Mouse (Mus musculus) WW6 (cell line): ENCODE results near the gene Evi2.

Experiments
- DNase-seq: peaks from one replicate; pipeline ENCODE4 v3.0.0-alpha.2; 2013; ENCODE audit warnings: low read depth, low spot score

Gene Evi2

DNA sequence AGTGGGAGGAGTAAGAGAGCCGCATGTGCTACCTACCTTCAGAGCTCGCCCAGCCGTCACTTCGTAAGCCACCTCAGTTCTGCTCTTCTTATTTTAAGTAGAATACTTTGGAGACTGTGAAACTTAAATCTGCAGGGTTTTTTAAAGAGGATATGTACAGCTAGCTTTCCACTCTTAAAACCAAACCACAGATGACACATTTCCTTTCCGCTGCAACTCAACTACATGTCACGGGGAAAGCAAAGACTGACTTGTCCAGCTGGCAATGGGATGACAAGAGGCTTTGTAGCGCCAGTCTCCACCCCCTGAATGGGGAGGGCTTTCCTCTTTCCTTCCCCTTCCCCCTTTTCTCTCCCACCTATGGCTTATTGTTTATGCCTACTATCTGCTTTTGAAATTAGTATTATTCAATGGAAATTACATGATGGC, at the start of gene Evi2, which contains the start of gene Evi2a:
Evi2 (minus strand) TSS at position 257 of the 429 bp plus-strand sequence.
Evi2a (minus strand) TSS at position 277 of the 429 bp plus-strand sequence.
- no peak for DNase-seq

DNA sequence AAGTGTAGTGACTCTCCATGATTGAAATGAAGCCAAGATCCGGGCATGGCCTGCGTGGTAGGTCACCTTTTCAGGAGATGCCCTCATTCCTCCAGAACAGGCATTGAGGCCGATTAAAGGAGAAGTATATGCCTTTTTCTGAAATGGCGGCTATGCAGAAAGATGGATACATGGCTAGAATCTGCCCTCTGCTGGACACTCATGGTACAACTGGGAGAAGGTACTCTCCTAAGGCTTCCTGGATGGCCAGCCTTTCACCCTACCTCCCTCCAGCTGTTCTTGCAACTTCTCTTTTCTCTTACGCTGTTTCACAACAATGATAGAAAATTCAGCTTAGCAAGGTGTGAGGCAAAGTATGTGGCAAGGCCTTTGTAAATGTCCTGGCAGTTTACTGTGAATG, 47.4 kb upstream of the Evi2 start:
- DNase-seq = no peak

DNA sequence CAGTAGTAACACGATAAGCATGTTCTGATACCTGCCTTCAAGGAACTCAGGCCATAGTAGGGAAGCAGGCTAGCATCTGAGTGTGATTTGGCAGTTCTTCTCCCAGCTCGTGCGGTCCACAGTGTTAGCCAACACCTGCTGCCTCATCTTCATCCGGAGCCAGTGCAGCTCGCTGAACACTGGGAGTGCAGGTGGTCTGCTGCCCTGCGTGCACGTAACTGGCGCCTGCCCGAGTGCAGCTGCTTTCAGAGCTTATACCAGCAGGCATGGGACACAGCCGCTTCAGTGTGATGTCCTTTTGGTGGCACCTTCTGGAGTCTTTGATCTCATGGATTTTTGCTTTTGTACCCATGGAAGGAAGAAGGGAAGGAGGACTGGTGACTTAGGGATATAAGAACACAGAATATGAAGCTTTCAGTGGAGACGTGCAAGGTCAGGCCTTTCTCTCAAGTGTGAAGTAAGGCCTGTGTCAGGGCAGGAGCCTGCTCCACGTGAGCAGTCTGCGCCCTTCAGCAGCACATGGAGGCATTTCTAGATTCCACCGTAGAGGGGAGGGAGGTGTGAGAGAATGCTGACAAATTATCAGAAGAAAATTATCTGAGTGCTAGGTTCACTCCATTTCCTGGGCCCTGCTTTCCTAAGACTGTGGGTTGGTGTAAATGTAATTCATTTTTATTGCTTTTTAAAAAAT, 45.1 kb upstream of the Evi2 start:
- no peak for DNase-seq

DNA sequence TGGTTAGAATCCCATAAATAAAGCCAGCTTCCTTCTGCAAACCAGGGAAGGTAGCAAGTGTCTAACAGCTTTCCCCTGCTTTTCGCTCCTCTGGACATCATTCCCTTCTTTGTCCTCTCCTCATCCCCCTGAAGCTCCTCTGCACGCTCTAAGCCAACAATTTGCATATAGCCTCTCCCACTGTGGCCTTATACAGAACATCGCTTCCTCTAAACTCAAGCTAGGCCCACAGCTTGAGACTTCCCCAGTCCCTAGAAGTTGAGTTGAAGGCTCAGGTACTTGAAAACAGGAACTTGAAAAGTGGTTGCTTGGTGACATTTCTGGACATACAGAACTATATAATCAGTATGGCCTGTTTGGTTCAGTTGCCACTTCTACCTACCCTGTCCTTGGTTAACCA, 43.4 kb upstream of the Evi2 start:
- no peak for DNase-seq

DNA sequence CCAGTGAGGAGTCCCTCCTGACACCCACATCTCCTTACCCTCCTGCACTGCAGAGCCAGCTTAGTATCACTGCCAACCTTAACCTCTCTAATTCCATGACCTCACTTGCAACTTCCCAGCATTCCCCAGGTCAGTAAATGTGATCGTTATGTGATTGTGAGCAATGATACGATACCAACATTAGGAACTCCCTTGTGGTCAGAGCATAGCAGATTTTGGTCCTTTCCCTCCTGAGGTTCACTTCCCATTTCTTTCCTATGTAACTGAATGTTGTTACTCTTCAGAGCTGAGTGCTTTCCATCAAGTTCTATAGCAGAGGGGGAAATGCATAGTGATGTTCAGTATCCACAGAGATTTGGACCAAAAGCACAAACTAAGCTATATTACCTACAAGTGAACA, 39.9 kb upstream of the Evi2 start:
- DNase-seq = no peak

DNA sequence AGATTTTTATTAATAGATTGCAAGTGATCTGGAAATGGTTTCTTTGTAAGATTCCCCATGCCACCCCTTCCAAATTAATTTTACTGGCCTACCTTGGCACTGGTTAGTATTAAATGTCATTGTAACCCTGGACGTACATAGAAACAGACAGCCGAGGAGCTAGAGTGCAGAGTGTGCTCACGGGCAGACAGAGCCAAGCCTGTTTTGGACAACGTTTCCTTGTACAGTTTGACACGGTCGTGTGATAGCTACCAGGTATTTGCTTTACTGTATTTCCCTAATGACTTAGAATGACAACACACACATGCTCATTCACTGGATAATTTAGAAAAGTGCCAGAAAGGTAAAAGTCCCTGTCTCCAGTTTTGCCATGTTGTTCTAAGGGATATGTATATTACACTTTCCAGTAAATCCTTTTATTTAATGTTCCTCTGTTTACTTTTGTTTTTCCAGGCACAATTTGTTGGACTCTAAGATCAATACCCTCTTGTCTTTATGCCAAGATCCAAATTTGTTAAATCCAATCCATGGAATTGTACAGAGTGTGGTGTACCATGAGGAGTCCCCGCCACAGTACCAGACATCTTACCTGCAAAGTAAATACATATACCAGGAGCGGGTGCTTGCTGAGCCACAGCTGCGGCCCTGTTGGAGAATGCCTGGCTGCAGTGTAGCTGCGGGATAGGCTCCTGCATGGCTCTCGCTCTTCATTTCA, 38.0 kb upstream of the Evi2 start:
- no peak for DNase-seq

DNA sequence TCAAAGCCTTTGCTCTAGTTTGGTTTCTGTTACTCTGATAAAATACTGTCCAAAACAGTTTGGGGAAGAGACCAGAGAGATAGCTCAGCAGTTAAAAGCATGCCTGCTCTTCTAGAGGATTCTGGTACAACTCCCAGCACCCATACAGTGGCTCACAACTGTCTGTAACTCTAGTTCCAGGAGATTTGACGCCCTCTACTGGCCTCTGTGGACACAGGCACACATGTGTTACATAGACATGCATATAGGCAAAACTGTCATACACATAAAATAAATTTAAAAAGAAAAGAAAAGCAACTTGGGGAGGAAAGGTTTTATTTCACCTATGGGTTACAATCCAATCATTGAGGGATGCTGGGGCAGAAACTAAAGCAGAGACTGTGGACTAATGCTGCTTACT, 36.6 kb upstream of the Evi2 start:
- no peak for DNase-seq

DNA sequence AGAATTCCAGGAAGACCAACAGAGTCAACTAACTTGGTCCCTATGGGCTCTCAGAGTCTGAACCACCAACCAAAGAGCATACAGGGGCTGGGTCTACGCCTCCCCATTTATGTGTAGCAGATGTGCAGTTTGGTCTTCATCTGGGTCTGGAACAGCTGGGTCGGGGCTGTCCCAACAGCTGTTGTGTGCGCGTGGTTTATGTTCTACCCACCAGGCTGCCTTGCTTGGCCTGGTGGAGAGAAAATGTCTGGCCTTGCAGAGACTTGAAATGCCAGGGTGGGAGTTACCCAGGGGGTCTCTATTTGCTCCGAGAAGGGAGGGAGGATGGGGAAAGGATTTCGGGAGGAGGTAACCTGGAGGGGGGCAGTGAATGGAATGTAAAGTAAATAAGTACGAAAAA, 33.1 kb upstream of the Evi2 start:
- no peak for DNase-seq

DNA sequence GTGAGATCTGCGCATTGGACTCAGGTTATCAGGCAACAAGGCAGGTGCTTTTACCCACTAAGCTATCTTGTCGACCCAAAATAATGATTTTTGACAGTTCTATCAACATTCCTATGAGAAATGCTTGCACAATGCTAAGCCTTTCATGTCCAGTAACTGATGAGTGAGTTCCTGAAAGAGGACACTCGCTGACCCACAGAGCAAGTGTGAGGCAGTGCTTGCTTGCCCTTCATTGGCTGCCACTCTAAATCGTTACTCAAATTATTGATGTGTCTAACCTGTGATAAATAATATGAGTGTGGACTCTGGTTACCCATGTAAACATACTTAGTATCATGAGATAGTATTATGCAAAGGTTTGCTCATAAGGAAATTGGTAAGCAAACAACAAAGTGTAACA, 30.1 kb upstream of the Evi2 start:
- no peak for DNase-seq

DNA sequence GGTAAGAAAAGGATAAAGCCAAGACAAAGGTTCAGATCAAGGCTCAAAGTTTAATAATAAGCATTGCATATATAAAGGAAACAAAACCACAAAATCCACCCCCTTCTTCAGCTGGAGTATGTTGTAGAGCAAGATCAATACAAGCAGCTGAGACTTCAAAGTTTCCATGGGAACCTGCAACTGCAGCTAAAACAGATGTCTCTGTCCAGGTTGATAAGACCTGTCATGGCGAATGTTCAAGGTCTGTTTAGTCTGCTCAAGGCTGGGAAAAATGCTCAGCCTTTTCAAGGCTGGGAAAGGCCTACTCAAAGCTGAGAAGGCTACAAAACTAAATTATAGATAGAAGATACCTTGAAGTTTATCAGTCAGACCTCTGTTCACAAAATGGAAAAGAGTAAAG, 22.2 kb upstream of the Evi2 start:
- DNase-seq = no peak

DNA sequence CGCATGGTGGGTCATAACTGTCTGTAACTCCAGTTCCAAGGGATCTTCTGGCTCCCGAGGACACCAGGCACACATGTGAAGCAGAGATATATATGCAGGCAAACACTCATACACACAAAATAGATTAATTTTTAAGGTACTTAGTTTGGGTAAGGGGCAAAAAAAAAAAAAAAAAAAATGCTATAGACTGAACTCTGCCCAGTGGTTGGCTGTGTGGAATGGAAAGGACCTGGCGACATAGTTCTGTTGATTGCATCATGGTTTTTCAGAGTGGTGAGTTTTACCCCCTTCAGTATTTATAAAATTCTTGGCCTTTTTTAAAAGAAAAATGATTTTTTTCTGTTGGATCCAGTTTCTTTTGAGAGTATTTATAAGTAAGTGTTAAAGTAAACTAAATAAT, 5.9 kb upstream of the Evi2 start:
- DNase-seq = no peak

DNA sequence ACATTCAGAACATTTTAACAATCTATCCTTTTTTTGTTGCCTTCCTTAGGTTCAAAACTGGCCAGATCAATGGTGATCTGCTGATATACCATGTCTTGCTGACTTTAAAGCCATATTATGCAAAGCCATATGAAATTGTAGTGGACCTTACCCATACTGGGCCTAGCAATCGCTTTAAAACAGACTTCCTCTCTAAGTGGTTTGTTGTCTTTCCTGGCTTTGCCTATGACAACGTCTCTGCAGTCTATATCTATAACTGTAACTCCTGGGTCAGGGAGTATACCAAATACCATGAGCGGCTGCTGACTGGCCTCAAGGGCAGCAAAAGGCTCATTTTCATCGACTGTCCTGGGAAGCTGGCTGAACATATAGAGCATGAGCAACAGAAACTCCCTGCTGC, 5.2 kb upstream of the Evi2 start:
- no peak for DNase-seq

DNA sequence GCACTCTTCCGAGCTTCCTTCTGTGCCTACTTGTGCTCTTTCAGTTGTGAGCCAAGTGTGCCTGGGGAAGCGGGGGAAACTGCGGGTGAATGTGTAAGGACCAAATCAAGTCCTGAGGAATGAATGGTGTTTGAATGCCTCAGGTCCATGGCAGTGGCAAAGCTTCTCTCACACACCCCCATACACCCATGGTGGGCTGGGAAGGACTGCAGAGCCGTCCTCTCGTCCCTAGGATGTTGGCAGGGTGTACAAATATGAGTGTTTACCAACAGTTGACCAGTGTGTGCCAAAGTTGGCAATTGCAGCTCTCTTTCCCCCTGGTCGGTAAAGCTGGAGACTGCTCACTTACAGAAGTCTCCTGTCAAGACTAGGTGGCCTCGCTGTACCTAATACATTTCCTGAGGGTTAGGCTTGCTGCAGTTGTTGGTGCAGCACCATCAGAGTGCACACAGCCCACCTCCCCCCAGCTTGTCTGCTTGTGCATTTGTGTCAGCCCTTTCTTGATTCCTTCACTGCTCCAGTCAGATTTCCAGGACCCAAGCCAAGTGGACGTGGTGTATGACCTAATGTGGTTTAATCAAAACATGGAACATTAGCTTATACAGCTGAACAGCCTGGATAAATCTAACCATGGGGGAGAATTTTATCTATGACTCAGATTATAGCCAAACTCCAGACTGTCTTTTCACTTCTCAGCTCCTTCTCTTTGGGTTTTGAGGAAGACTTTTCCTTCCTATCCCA, 3.7 kb upstream of the Evi2 start:
- no peak for DNase-seq

DNA sequence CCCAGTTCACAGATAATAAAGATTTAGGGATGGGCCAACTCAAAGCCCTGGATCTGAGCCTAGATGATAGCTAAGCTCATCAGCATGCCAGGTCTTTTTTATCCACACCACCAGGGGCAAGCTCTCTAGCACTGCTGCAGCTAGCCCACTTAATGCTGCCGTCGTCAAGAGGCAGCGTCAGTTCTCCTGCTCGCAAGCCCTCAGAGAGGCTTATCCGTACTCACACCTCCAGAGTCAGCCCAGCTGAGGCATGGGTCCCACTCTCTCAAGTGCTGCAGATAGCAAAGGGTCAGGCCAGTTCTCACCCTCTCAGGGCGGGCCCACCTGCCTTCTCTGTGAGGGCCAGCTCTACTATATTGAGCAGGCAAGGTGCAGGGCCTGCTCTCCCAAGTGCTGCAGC, 2.9 kb upstream of the Evi2 start:
- no peak for DNase-seq

DNA sequence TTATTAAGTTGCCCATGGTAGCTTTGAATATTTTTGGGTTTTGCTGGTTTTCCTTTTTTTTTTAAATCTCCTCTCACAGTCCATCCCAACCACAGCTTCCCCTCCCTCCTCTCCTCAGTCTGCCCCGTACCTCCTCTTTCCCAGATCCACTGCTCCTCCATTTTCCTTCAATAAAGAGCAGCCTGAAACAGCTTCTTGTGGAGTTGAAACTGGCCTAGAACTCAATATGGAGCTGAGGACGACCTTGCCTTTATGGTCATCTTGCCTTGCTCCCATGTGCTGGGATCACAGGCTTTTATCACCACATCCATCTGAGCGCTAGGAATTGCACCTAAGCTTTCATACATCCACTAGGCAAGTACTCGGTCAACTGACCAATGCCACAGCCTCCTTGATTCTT, 1.1 kb upstream of the Evi2 start:
- no peak for DNase-seq

DNA sequence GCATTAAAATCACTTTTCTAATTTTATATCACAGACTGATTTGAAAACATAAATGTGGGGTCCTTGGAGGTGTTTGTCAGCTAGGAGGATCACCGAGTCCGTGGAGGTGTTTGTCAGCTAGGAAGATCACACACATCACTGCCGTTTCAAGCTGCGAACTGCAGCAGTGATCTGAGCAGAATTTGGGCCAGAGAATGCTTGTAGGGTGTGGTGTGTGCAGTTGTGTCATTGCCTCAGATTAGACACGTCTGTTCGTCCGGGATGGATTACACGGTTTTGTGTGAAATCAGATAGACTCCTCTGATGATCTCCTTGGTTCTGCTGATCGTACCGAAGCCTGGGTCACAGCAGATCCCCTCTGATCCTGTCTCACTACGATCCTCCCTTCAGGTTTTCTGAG, 385 bp upstream of the Evi2 start:
- DNase-seq = no peak

DNA sequence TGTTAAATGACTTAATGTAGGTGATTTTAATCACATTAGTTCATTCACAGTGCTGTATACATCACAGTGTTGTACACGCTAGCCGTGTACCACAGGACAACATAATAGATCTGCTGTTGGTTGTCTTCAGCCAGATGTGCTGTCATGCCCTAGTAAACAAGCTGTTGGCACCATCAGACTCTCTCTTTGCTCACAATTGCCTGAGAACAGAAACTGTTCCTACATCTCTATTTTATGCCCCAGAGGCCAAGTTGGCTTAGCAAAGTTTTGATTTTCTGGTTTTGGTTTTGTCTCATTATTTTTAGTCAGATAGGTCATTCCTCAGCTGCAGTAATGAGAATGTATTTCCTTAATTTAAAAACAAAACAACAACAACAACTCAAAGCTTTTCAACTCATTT, 653 bp downstream of the Evi2 start:
- DNase-seq = no peak

DNA sequence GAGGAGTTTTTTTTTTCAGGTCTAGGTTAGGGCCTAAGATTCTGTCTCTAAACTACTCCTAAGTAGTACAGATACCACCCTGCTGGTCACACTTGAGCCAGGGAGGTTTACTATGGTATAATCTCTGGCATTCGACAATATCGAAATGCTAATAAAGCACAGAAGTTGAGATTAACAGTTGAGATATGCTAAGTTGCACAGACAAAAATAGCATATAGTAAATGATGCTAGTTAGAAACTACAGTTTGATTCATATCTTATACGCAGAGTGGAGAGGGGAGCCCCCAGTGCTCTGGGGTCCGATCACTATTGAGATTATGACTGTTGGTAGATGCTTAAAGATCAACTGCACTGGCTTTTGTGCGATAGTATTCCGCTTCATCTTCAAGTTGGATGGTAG, 1.2 kb downstream of the Evi2 start:
- DNase-seq = no peak

DNA sequence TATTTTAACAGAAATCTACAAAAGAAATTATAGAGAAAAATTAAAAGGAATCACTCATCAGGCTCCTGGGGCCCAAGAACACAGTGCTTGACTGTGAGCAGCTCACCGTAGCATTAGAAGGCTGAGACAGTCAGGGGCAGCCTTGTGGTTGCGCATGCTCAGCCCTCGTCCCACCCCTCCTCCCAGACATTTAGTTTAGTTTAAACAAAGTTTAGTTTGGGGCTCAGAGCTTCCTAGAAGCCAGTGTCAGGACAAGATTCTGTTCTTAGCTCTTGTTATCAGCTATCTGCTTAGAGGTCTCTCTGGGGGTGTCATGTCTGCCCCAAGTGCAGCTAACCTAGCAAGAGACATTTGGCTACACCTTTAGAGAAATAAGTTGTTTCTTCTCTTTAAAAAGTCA, 1.8 kb downstream of the Evi2 start:
- no peak for DNase-seq

DNA sequence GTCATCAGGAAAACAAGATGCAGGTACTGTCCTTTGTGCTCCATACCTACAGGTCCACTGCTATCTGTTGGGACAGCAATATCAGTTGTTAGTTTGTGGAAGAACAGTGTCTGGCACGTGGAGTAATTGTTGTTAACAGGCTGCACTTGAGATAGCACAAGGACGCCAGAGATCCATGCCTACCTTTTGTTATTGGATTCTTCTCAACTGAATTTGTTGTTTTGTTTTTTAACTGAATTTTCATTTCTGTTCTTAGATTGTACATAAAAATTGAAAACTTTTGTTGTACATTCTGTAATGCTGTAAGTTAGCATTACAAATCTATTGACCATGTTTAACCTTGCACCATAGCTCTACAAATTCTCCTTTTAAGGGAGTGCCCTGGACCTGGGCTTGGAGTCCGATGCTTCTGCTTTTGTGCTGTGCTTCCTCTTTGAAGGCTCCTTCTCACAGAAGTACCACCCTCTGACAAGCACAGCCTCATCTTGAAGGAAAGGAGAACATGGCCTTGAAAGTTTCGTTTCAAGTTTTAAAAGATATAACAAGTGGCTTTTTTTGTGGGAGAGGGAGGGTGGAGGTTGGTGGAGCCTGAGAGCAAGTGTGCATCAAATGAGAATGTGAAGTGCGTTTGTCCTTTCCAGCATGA, 2.5 kb downstream of the Evi2 start:
- DNase-seq = no peak

DNA sequence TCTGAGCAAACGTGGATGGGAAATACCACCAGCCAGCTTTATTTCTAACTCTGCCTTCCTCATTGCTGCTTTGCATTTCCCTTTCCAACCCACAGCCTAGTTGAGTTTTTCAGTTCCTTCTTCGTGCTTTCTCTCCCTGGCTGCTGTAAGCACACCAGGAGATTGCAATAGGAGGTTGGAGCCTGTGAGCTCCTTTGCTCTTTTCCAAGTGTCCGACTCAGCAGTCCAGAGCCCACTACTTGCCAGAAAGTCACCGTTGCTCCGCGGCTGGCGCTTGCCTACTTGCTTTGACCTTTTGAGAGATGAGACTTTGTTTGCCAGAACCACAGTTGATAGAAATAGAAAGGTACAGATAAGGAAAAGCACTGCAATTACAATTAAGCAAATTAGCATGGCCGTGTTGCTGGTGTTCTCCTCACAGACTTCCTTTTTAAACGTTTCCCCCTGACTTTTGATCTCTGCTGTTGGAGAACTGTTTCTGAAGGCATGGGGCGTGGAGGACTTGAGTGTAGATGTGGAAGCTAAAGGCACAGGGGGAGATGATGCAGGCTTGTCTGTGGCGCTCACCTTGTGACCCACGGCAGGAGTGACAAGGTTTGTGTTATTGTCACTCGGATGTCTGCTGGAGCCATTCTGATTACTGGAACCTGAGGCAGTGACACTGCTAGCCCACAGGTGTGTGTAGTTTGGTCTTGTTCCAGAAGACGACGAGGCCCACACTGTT, 3.2 kb downstream of the Evi2 start:
- DNase-seq = no peak

DNA sequence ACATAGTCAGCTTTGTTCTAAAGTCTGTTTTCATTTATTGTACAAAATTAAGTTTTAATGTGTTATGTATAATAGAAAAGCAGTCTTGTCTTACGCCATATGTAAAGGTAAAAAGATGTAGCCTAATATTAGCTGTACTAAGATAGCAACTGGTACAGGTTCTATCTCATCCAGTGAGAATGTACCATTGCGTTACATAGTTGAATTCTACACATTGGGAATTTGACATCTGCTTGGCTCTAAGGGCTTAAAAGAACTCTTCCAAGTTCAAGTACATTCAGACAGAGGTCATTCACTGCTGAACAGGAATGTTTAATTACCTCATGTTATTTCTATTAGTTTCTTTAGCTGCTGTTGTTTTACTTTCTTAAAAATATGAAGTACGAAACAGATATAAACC, 3.8 kb downstream of the Evi2 start:
- no peak for DNase-seq
